Mouse (Mus musculus): ENCODE measurements around the gene Arntl2. TPM values are rescaled to one million over a fixed set of nuclear protein-coding genes. Genes with fewer than 3 reads are reported as not detected.

Gene Arntl2
- polyA plus RNA-seq, 2 experiments: 3.6 to 20.5 TPM

DNA sequence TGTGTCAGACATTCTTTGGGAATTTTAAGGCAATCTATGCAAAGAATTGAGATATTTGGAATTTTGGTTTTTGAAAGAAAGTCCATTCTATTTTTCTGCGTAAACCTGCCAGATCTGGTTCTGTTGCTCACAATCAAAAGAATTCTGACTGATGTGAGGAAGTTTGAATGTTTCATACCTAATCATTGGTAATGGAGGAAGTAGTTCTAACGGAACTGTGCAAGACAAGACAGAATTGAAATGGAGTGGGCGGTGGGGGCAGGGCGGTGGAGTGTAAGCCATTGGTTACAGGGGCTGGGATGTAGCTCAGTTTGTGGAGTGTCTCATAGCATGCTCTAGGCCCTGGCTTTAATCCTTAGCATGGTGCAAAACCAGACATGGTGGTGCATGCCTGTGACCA is 76.1 kb downstream of the Arntl2 start:
- no peak for ATAC-seq (ENCODE audit: low FRiP score, low read depth)
- Histone ChIP-seq H3K4me3 (replicated peaks; ENCODE audit: low read length) (no peak overlapping the region), H3K4me1 (ENCODE audit: control insufficient read depth, insufficient read depth, low read length) (no peaks in the 10 kb centered on the region), H3K27me3 (ENCODE audit: control insufficient read depth, insufficient read depth, low read length) (no peaks in the 10 kb centered on the region), H3K9ac (ENCODE audit: low read depth, low read length, severe bottlenecking) (no peak overlapping the region), H3K4me2 (replicated peaks; ENCODE audit: low read depth, low read length, severe bottlenecking) (no peak overlapping the region), H3K9me3 (ENCODE audit: control insufficient read depth, low read length) (peaks cover 4% of the 10 kb centered on the region), H3K27ac (replicated peaks; ENCODE audit: low read depth, low read length) (no peak overlapping the region), H3K36me3 (ENCODE audit: control insufficient read depth, insufficient read depth, low read length) (no peaks in the 10 kb centered on the region)
- DNase-seq (ENCODE audit: low spot score): no peak
- 85% methylated on average over 4 of the region's 4 CpGs for WGBS
- no peak for TF ChIP-seq POLR2A (IDR thresholded peaks at IDR 0.05; ENCODE audit: borderline replicate concordance, extremely low read depth, insufficient read depth, insufficient read length)

- Histone ChIP-seq H3K9me3 (ENCODE audit: control insufficient read depth, low read length) (peaks cover 6% of the 10 kb centered on the region), H3K27me3 (ENCODE audit: control insufficient read depth, insufficient read depth, low read length) (no peaks in the 10 kb centered on the region), H3K4me3 (replicated peaks; ENCODE audit: low read length) (no peak overlapping the region), H3K9ac (ENCODE audit: low read depth, low read length, severe bottlenecking) (no peak overlapping the region), H3K4me1 (ENCODE audit: control insufficient read depth, insufficient read depth, low read length) (no peaks in the 10 kb centered on the region), H3K36me3 (ENCODE audit: control insufficient read depth, insufficient read depth, low read length) (no peaks in the 10 kb centered on the region), H3K4me2 (replicated peaks; ENCODE audit: low read depth, low read length, severe bottlenecking) (no peak overlapping the region), H3K27ac (replicated peaks; ENCODE audit: low read depth, low read length) (no peak overlapping the region)
- TF ChIP-seq POLR2A (IDR thresholded peaks at IDR 0.05; ENCODE audit: borderline replicate concordance, extremely low read depth, insufficient read depth, insufficient read length): no peak
- no peak for DNase-seq (ENCODE audit: low spot score)
- no peak for ATAC-seq (ENCODE audit: low FRiP score, low read depth)
- whole genome bisulfite sequencing: 76% methylated on average over 6 of the region's 6 CpGs
Observed at GRCm38 (mm10) chr6:146874415-146874814, 78.6 kb downstream of the Arntl2 start.

DNA sequence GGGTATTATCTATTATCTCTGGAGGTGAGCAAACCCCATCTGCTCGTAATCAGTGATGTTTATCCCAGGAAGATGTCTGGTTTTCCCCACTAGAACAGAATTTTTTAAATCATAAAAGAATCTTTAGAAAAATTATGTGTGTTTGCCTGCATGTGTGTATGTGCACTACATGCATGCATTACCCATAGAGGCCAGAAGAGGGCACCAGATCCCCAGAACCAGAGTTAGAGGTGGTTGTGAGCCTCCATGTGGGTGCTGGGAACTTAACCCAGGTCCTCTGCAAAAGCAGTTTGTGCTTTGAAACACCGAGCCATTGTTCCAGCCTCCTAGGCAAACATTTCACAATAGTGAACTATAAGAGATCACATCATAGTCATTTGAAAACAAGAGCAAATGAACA is 81.0 kb downstream of the Arntl2 start:
- no peaks in the 10 kb centered on the region for H3K4me1 ChIP-seq (ENCODE audit: control insufficient read depth, insufficient read depth, low read length)
- no peaks in the 10 kb centered on the region for H3K36me3 ChIP-seq (ENCODE audit: control insufficient read depth, insufficient read depth, low read length)
- no peak for ATAC-seq (ENCODE audit: low FRiP score, low read depth)
- H3K4me2 ChIP-seq (replicated peaks; ENCODE audit: low read depth, low read length, severe bottlenecking): no peak overlapping the region
- H3K4me3 ChIP-seq (replicated peaks; ENCODE audit: low read length): no peak overlapping the region
- no peak overlapping the region for H3K9ac ChIP-seq (ENCODE audit: low read depth, low read length, severe bottlenecking)
- no peak for DNase-seq (ENCODE audit: low spot score)
- H3K27me3 ChIP-seq (ENCODE audit: control insufficient read depth, insufficient read depth, low read length): no peaks in the 10 kb centered on the region
- H3K9me3 ChIP-seq (ENCODE audit: control insufficient read depth, low read length): peaks cover 6% of the 10 kb centered on the region
- 94% methylated on average over 2 of the region's 2 CpGs for WGBS
- TF ChIP-seq POLR2A (IDR thresholded peaks at IDR 0.05; ENCODE audit: borderline replicate concordance, extremely low read depth, insufficient read depth, insufficient read length): no peak
- no peak overlapping the region for H3K27ac ChIP-seq (replicated peaks; ENCODE audit: low read depth, low read length)

GRCm38 (mm10) chr6:146877425-146878045 is 81.7 kb downstream of the Arntl2 start:
- H3K4me1 ChIP-seq (ENCODE audit: control insufficient read depth, insufficient read depth, low read length): no peaks in the 10 kb centered on the region
- H3K4me2 ChIP-seq (replicated peaks; ENCODE audit: low read depth, low read length, severe bottlenecking): no peak overlapping the region
- no peak overlapping the region for H3K4me3 ChIP-seq (replicated peaks; ENCODE audit: low read length)
- no peaks in the 10 kb centered on the region for H3K36me3 ChIP-seq (ENCODE audit: control insufficient read depth, insufficient read depth, low read length)
- H3K27ac ChIP-seq (replicated peaks; ENCODE audit: low read depth, low read length): no peak overlapping the region
- no peaks in the 10 kb centered on the region for H3K27me3 ChIP-seq (ENCODE audit: control insufficient read depth, insufficient read depth, low read length)
- ATAC-seq (ENCODE audit: low FRiP score, low read depth): no peak
- no peak for TF ChIP-seq POLR2A (IDR thresholded peaks at IDR 0.05; ENCODE audit: borderline replicate concordance, extremely low read depth, insufficient read depth, insufficient read length)
- no peak for DNase-seq (ENCODE audit: low spot score)
- WGBS: 88% methylated on average over 12 of the region's 12 CpGs
- no peak overlapping the region for H3K9ac ChIP-seq (ENCODE audit: low read depth, low read length, severe bottlenecking)
- peaks cover 6% of the 10 kb centered on the region for H3K9me3 ChIP-seq (ENCODE audit: control insufficient read depth, low read length)

DNA sequence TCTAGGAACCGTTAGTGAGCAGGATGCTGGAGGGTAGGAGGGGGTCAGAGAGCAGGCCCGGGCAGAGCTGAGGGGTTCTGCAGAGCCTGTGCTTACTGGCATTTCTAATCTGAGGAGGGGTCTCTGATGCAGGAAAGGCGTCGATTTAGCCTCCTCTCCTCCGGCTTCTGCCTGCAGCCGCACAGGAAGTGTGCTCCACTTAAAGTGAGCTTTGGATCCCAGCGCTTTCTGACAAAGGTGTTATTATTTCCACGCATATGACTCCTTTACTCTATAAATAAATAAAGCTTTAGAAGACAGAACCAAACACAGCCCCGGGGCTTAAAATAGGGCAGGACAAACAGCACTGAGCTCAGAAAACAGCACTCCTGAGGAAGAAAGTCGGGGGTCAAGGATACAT is 83.1 kb downstream of the Arntl2 start:
- WGBS: 39% methylated on average over 10 of the region's 10 CpGs
- H3K36me3 ChIP-seq (ENCODE audit: control insufficient read depth, insufficient read depth, low read length): no peaks in the 10 kb centered on the region
- peaks cover 6% of the 10 kb centered on the region for H3K9me3 ChIP-seq (ENCODE audit: control insufficient read depth, low read length)
- no peak overlapping the region; the same call in 1 of the 2 replicates for H3K9ac ChIP-seq (ENCODE audit: low read depth, low read length, severe bottlenecking)
- ATAC-seq (ENCODE audit: low FRiP score, low read depth): no peak
- no peaks in the 10 kb centered on the region for H3K4me1 ChIP-seq (ENCODE audit: control insufficient read depth, insufficient read depth, low read length)
- DNase-seq (ENCODE audit: low spot score): no peak
- H3K27me3 ChIP-seq (ENCODE audit: control insufficient read depth, insufficient read depth, low read length): no peaks in the 10 kb centered on the region
- H3K4me3 ChIP-seq (replicated peaks; ENCODE audit: low read length): no peak overlapping the region
- no peak for TF ChIP-seq POLR2A (IDR thresholded peaks at IDR 0.05; ENCODE audit: borderline replicate concordance, extremely low read depth, insufficient read depth, insufficient read length)
- H3K27ac ChIP-seq (replicated peaks; ENCODE audit: low read depth, low read length): no peak overlapping the region
- no peak overlapping the region for H3K4me2 ChIP-seq (replicated peaks; ENCODE audit: low read depth, low read length, severe bottlenecking)
